Mouse (Mus musculus): ENCODE results near the gene Cdc6. TPM values are rescaled to one million over a fixed set of nuclear protein-coding genes. Genes with fewer than 3 reads are reported as not detected.

The Cdc6 gene
- total and polyA plus RNA-seq, 3 experiments = 4.1 to 63.4 (median 60.7) TPM

DNA sequence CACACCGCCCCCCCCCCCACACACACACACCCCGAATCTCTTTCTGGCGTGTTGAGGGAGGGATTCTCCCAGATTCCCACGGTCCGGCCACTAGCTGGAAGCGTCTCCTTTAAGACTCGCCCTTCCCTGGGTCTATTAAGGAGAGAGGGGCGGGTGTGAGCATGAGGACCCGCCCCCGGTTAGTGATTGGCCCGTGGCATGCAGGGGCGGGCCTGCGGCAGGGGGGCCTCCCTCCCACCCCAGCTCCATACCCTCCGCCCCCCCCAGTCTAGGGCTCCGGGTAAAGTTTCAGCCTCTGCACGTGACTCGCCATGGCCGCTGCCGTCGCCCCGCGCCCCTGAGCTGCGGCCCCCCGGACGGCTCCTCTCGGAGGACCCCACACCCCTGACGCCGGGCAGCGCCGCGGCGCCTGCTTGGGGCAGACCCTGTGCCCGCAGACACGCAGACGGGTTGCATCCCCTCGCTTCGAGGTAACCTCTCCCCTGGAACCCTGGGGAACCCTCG, 29.9 kb downstream of the Cdc6 start:
- H3K9me3 ChIP-seq (replicated peaks) = no peaks in the 10 kb centered on the region
- TF ChIP-seq CTCF (IDR thresholded peaks at IDR 0.05; ENCODE audit: low read depth, low read length) = no peak
- no peak for TF ChIP-seq POLR2AphosphoS5 (IDR thresholded peaks at IDR 0.05; ENCODE audit: insufficient replicate concordance, low read depth, low read length)
- TF ChIP-seq TAL1 (conservative IDR thresholded peaks at IDR 0.05; ENCODE audit: low read depth, low read length) = no peak
- no peak for TF ChIP-seq GATA2 (IDR thresholded peaks at IDR 0.05; ENCODE audit: borderline replicate concordance, low read depth, low read length)
- TF ChIP-seq GATA1 (IDR thresholded peaks at IDR 0.05; ENCODE audit: borderline replicate concordance, low read length) = no peak
- DNase-seq (ENCODE audit: low spot score) = peak; percentile 97
- peaks cover 87% of the 10 kb centered on the region for H3K4me1 ChIP-seq (ENCODE audit: insufficient read depth, low read depth, low read length)
- peaks cover 21% of the 10 kb centered on the region for H3K36me3 ChIP-seq (replicated peaks)
- peak overlapping the region; percentile 81 for H3K4me3 ChIP-seq (ENCODE audit: low read depth, low read length)
- H3K27me3 ChIP-seq (ENCODE audit: insufficient read depth, low read length) = peaks cover 21% of the 10 kb centered on the region
- ATAC-seq (ENCODE audit: extremely low read depth, insufficient number of reproducible peaks, low FRiP score, poor library complexity, severe bottlenecking) = peak; percentile 79

DNA sequence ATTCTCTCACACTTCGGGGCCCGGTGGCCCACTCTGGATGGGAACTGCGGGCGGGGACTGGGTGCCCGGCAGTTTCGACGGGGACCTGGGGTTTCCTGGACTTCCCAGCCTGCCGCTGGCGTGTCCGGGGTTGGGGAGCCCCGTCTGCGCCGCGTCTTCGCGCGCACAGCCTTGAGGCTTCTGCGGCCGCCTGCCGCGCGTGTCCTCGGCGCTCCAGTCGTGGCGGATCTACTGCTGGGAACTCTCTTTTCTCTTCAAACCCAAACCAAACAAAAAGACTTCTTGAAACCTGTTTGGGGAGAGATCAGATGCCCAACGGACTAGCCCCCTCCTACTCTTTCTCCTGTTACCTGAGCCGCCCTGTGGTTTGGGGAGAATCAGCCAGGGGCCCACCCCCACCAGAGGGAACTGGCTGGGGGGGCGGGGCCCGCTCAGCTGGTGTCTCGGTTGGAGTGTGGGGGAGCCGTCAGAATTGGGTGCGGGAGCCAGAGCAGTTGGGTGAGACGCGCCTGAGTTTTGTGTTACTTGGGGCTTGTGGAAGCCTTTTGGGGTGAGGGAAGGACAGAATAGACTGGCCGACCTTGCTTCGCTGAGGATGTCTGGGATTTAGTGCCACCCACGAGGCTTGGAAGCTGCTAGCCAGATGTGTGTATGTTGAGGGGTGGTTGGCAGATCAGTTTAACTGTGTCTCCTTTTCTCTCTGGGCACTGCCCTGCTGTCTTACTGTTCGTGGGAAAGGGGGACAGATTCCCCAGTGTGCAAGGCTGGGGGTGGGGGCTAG, 30.5 kb downstream of the Cdc6 start:
- ATAC-seq (ENCODE audit: extremely low read depth, insufficient number of reproducible peaks, low FRiP score, poor library complexity, severe bottlenecking) (no peak), DNase-seq (ENCODE audit: low spot score) (peak; percentile 55)
- Histone ChIP-seq H3K4me3 (ENCODE audit: low read depth, low read length) (peak overlapping the region; percentile 81), H3K9me3 (replicated peaks) (no peaks in the 10 kb centered on the region), H3K36me3 (replicated peaks) (peaks cover 26% of the 10 kb centered on the region), H3K4me1 (ENCODE audit: insufficient read depth, low read depth, low read length) (peaks cover 87% of the 10 kb centered on the region), H3K27me3 (ENCODE audit: insufficient read depth, low read length) (peaks cover 19% of the 10 kb centered on the region)
- TF ChIP-seq POLR2AphosphoS5 (IDR thresholded peaks at IDR 0.05; ENCODE audit: insufficient replicate concordance, low read depth, low read length) = no peak
- TF ChIP-seq GATA2 (IDR thresholded peaks at IDR 0.05; ENCODE audit: borderline replicate concordance, low read depth, low read length) = no peak
- no peak for TF ChIP-seq TAL1 (conservative IDR thresholded peaks at IDR 0.05; ENCODE audit: low read depth, low read length)
- TF ChIP-seq CTCF (IDR thresholded peaks at IDR 0.05; ENCODE audit: low read depth, low read length) = no peak
- TF ChIP-seq GATA1 (IDR thresholded peaks at IDR 0.05; ENCODE audit: borderline replicate concordance, low read length) = no peak

DNA sequence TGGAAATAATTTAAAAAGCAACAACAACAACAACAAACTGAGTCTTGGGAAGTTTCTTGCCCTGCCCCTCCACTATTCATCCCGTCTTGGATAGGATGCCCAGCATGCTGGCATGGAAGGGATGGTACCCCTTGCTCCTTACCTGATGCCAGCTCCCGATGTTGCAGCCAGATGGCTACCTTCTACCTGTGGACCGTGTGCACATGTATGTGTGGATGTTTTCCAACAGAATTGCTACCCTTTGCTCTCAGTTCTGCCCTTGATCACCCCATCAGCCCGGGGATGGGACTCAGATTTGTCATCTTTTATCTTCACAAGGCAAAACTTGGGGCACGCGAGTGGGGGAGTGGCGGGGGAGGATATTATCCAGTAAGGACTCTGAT, 31.1 kb downstream of the Cdc6 start:
- H3K27me3 ChIP-seq (ENCODE audit: insufficient read depth, low read length) = peaks cover 15% of the 10 kb centered on the region
- H3K36me3 ChIP-seq (replicated peaks) = peaks cover 31% of the 10 kb centered on the region
- no peaks in the 10 kb centered on the region for H3K9me3 ChIP-seq (replicated peaks)
- DNase-seq (ENCODE audit: low spot score) = no peak
- peaks cover 88% of the 10 kb centered on the region for H3K4me1 ChIP-seq (ENCODE audit: insufficient read depth, low read depth, low read length)
- peak overlapping the region; percentile 81 for H3K4me3 ChIP-seq (ENCODE audit: low read depth, low read length)
- TF ChIP-seq POLR2AphosphoS5 (IDR thresholded peaks at IDR 0.05; ENCODE audit: insufficient replicate concordance, low read depth, low read length) (no peak), GATA2 (IDR thresholded peaks at IDR 0.05; ENCODE audit: borderline replicate concordance, low read depth, low read length) (no peak), TAL1 (conservative IDR thresholded peaks at IDR 0.05; ENCODE audit: low read depth, low read length) (no peak), GATA1 (IDR thresholded peaks at IDR 0.05; ENCODE audit: borderline replicate concordance, low read length) (no peak), CTCF (IDR thresholded peaks at IDR 0.05; ENCODE audit: low read depth, low read length) (no peak)
- no peak for ATAC-seq (ENCODE audit: extremely low read depth, insufficient number of reproducible peaks, low FRiP score, poor library complexity, severe bottlenecking)

DNA sequence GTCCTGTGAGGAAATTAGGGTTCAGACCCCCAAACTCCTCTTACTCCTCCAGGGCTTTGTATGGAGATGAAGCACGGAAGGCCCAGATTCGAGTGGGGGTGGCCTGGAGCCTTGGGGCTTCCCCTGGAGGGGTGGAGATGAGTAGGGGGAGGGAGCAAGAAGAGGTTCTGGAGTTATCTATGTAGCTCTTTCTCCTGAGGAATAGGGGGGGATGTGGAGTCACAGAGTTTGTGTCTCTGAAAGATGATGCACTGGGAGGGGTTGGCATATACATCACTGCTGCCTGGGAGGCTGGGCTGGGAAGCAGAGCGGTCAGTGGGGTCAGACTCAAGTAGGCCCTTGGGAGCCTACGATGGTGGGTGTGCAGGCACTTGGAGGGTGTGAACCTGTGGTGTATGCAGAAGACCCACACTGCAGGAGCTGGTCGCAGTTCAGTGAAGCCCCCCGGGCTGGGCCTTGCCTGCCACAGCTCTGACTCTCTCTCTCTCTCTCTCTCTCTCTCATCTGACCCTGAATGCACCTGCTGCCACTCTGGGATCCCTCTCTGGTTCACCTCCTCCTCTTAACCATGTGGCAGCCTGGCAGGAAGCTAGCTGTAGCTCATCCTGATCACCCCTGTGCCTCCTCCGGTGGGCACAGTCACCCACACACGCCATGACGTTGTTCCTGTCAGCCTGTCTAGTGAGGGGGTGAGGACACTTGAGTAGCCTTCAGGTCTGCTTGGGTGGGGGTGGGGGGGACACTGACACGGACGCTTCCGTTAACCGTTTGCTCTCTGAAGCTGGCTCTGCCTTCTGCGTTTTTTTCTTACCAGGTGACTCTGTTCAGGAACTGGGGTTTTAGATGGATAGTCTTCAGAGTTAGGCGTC, 31.7 kb downstream of the Cdc6 start:
- no peak for TF ChIP-seq GATA1 (IDR thresholded peaks at IDR 0.05; ENCODE audit: borderline replicate concordance, low read length)
- TF ChIP-seq CTCF (IDR thresholded peaks at IDR 0.05; ENCODE audit: low read depth, low read length) = no peak
- TF ChIP-seq GATA2 (IDR thresholded peaks at IDR 0.05; ENCODE audit: borderline replicate concordance, low read depth, low read length) = no peak
- no peak for TF ChIP-seq TAL1 (conservative IDR thresholded peaks at IDR 0.05; ENCODE audit: low read depth, low read length)
- no peak for TF ChIP-seq POLR2AphosphoS5 (IDR thresholded peaks at IDR 0.05; ENCODE audit: insufficient replicate concordance, low read depth, low read length)
- Histone ChIP-seq H3K36me3 (replicated peaks) (peaks cover 33% of the 10 kb centered on the region), H3K27me3 (ENCODE audit: insufficient read depth, low read length) (peaks cover 15% of the 10 kb centered on the region), H3K4me3 (ENCODE audit: low read depth, low read length) (peak overlapping the region; percentile 81), H3K4me1 (ENCODE audit: insufficient read depth, low read depth, low read length) (peaks cover 90% of the 10 kb centered on the region), H3K9me3 (replicated peaks) (no peaks in the 10 kb centered on the region)
- ATAC-seq (ENCODE audit: extremely low read depth, insufficient number of reproducible peaks, low FRiP score, poor library complexity, severe bottlenecking) = no peak
- DNase-seq (ENCODE audit: low spot score) = no peak

DNA sequence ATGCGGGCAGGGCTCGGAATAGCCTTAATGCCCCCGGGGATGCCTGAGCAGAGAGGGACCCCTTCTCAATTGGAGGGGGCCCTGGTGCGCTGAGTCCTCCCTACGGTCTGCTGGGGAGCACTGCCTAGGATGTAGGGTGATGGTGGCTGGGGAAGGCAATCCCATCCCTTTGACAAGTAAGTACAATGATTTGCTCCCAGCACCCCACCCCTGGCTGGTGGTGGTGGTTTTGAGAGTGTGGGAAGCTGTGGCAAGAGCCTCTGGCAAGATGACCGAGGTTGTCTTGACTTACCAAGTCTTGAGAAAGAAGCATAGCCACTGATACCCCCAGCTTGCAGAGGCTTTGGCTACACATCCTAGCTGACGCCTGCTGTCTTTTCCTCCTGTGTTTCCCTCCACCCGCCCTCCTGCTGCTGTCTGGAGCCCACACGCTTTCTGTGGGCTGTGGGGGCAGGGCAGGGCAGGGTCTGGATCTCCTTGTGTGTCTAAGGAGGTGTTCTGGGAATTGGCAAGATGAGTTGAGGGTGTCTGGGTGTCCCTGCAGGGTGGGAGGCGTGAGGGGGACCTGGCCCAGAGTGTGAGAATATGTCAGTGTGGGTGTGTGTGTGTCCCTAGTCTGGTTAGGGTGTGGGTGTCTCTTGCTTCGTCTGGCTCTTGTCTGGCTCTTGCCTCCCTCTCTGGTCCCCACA, 32.5 kb downstream of the Cdc6 start:
- Histone ChIP-seq H3K27me3 (ENCODE audit: insufficient read depth, low read length) (peaks cover 13% of the 10 kb centered on the region), H3K4me3 (ENCODE audit: low read depth, low read length) (peak overlapping the region; percentile 81; the same call in 1 of the 2 replicates), H3K4me1 (ENCODE audit: insufficient read depth, low read depth, low read length) (peaks cover 95% of the 10 kb centered on the region), H3K36me3 (replicated peaks) (peaks cover 37% of the 10 kb centered on the region), H3K9me3 (replicated peaks) (no peaks in the 10 kb centered on the region)
- TF ChIP-seq TAL1 (conservative IDR thresholded peaks at IDR 0.05; ENCODE audit: low read depth, low read length) (no peak), GATA1 (IDR thresholded peaks at IDR 0.05; ENCODE audit: borderline replicate concordance, low read length) (no peak), CTCF (IDR thresholded peaks at IDR 0.05; ENCODE audit: low read depth, low read length) (no peak), POLR2AphosphoS5 (IDR thresholded peaks at IDR 0.05; ENCODE audit: insufficient replicate concordance, low read depth, low read length) (no peak), GATA2 (IDR thresholded peaks at IDR 0.05; ENCODE audit: borderline replicate concordance, low read depth, low read length) (no peak)
- no peak for ATAC-seq (ENCODE audit: extremely low read depth, insufficient number of reproducible peaks, low FRiP score, poor library complexity, severe bottlenecking)
- DNase-seq (ENCODE audit: low spot score) = no peak
